Mouse (Mus musculus) olfactory bulb, adult 2 months (tissue): ENCODE measurements around the gene Dnm2.

Experiments used
- CTCF ChIP-seq: fragments of 200-500 bp; IDR thresholded peaks from 2 replicates; pipeline ENCODE4 v1.5.1; 2012; ENCODE audit warnings: low read depth, mild to moderate bottlenecking, low read length, moderate library complexity; ENCODE audit not compliant: insufficient read depth
- POLR2A ChIP-seq: fragments of 200-500 bp; IDR thresholded peaks from 2 replicates; pipeline ENCODE4 v1.6.1; 2012; ENCODE audit warnings: mild to moderate bottlenecking, low read depth, low read length, moderate library complexity; ENCODE audit not compliant: insufficient read depth

DNA sequence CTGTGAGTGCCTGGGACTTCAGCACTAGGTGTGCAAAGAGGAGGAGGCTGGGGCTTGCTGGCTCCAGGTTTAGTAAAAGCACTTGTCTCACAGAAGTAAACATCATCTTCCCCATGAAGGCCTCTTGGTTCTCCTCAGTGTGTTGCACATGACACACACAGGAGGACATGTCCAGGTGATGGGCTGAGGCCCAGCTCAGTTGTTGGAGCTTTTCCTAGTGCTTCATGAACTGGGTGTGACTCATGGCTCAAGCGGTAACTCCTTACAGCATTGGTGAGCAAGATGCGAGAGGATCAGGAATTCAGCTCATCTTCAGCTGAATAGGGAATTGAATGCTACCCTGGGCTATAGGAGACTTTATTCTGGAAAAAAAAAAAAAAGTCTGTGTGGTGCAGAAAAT lies 73.0 kb downstream of the Dnm2 start:
- TF ChIP-seq POLR2A = no peak
- TF ChIP-seq CTCF = no peak
